20 mouse cellular contexts compared by ENCODE assay signal in the genomic region with DNA sequence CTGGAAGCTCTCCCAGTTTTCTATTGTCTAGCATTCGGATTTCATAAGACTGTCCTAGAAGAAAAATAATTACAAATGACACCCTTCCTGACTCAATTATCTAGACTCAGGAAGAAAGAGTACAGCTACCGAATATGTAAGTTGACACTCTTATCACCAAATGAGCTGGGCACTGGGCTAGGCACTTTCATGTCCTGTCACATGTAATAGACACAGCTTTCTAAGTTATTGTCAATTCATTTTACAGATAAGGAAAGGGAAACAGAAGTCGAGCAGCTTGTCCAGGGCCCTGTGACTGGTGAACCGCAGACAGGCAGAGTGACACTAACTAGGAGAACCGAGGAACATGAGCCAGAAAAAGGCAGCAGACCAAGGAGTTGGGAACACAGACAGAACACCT.
"Had no signal": no experiment of that assay in that cellular context is flagged by ENCODE, and none has a peak within 500 bp of the region (broad histone marks: within the 10 kb centered on the region; RNA-seq: fewer than 3 reads in every experiment).

No protein-coding gene starts in this region.

- DNase-seq: kidney, postnatal 10 days; kidney, postnatal 36 days; layer of hippocampus, postnatal 36 days; liver, embryonic 13.5 days; lung, adult 2 months; lung, postnatal 14 days; lung, postnatal 4 days; retina, postnatal 1 day; right cerebral cortex, postnatal 25 days; spleen, adult 18-20 months; thymus, adult 2 months; thymus, postnatal 14 days; thymus, postnatal 4 days had no signal

- H3K9me3 ChIP-seq: liver, embryonic 13.5 days; midbrain, embryonic 10.5 days; midbrain, embryonic 13.5 days; neural tube, embryonic 13.5 days; stomach, embryonic 15.5 days had no signal

- H3K4me2 ChIP-seq: liver, embryonic 13.5 days; midbrain, embryonic 13.5 days; neural tube, embryonic 13.5 days; stomach, embryonic 15.5 days had no signal

- H3K27ac ChIP-seq: left cerebral cortex, adult 2 months; liver, embryonic 13.5 days; midbrain, embryonic 10.5 days; midbrain, embryonic 13.5 days; neural tube, embryonic 13.5 days; stomach, embryonic 15.5 days had no signal

- H3K36me3 ChIP-seq: stomach, embryonic 15.5 days had no signal

- H3K27me3 ChIP-seq: liver, embryonic 13.5 days; midbrain, embryonic 13.5 days; neural tube, embryonic 13.5 days; stomach, embryonic 15.5 days had no signal

- H3K4me1 ChIP-seq: liver, embryonic 13.5 days; midbrain, embryonic 10.5 days; midbrain, embryonic 13.5 days; neural tube, embryonic 13.5 days; stomach, embryonic 15.5 days had no signal

- H3K9ac ChIP-seq: liver, embryonic 13.5 days; midbrain, embryonic 13.5 days; neural tube, embryonic 13.5 days; stomach, embryonic 15.5 days had no signal

- H3K4me3 ChIP-seq: left cerebral cortex, adult 2 months; liver, embryonic 13.5 days; midbrain, embryonic 10.5 days; midbrain, embryonic 13.5 days; myocyte; neural tube, embryonic 13.5 days; stomach, embryonic 15.5 days had no signal

- ATAC-seq: midbrain, embryonic 13.5 days; midbrain, embryonic 16.5 days had no signal
